Mouse (Mus musculus) neural tube, embryonic 13.5 days (tissue): ENCODE results near the gene Car8. TPM values are rescaled to one million over a fixed set of nuclear protein-coding genes. Genes with fewer than 3 reads are reported as not detected.
"Not testable (repeated sequence)": the region's sequence is repeated elsewhere in the genome, so short reads cannot be mapped to it uniquely, and the experiment has no call there.

Experiments
- ATAC-seq: fragments of 200-750 bp; cut with Nextera tagmentation; 2 replicates; pipeline ENCODE4 v1.8.0; 2017; ENCODE audit warnings: low read depth, mild to moderate bottlenecking, moderate TSS enrichment, moderate library complexity
- H3K27ac ChIP-seq: fragments of 300-500 bp; sonication (generic); replicated peaks from 2 replicates; pipeline ENCODE4 v1.5.1; 2015; ENCODE audit warnings: moderate library complexity, mild to moderate bottlenecking, inconsistent platforms
- H3K27me3 ChIP-seq: fragments of 300-500 bp; sonication (generic); 2 replicates; pipeline ENCODE4 v1.6.1; 2015; ENCODE audit warnings: mild to moderate bottlenecking, inconsistent platforms
- H3K36me3 ChIP-seq: fragments of 300-500 bp; sonication (generic); 2 replicates; pipeline ENCODE4 v1.6.1; 2015; ENCODE audit warnings: mild to moderate bottlenecking, inconsistent platforms
- H3K4me1 ChIP-seq: fragments of 300-500 bp; sonication (generic); replicated peaks from 2 replicates; pipeline ENCODE4 v1.6.1; 2015; ENCODE audit warnings: inconsistent platforms
- H3K4me2 ChIP-seq: fragments of 300-500 bp; sonication (generic); 2 replicates; pipeline ENCODE4 v1.6.1; 2015; ENCODE audit warnings: inconsistent platforms, mild to moderate bottlenecking, moderate library complexity
- H3K4me3 ChIP-seq: fragments of 300-500 bp; sonication (generic); 2 replicates; pipeline ENCODE4 v1.5.1; 2015; ENCODE audit warnings: mild to moderate bottlenecking, inconsistent platforms
- H3K9ac ChIP-seq: fragments of 300-500 bp; sonication (generic); 2 replicates; pipeline ENCODE4 v1.6.1; 2015; ENCODE audit warnings: moderate library complexity, mild to moderate bottlenecking, inconsistent platforms
- H3K9me3 ChIP-seq: fragments of 300-500 bp; sonication (generic); 2 replicates; pipeline ENCODE4 v1.6.1; 2016; ENCODE audit warnings: inconsistent platforms
- WGBS: fragments of 180-500 bp; shearing (Covaris S2); methylation state at CpG from one replicate; pipeline ENCODE4 v1.1.7; 2015; 5-methylcytosine and 5-hydroxymethylcytosine counted together
- microRNA-seq: library from miRNA; unstranded; fragments of <30 nt; microRNA quantifications from one replicate; pipeline ENCODE4, GENCODE M21; 2016
- polyA plus RNA-seq: library from polyadenylated mRNA; unstranded; fragments of >200 nt; fragmentation: Nextera tagmentation; extraction: Ambion mirVana; gene quantifications from 2 replicates; pipeline ENCODE4 v1.2.1, GENCODE M21; 2015

The Car8 gene
- polyA plus RNA-seq, 1 experiment from 2014 or later, result 1.6 TPM

GRCm38 (mm10) chr4:8101466-8101865 is 137.4 kb downstream of the Car8 start:
- H3K27me3 ChIP-seq, result no peaks in the 10 kb centered on the region; the same call in 1 of the 2 replicates
- H3K9me3 ChIP-seq, result no peaks in the 10 kb centered on the region
- no peaks in the 10 kb centered on the region for H3K36me3 ChIP-seq
- H3K27ac ChIP-seq, result no peak overlapping the region
- 80% methylated on average over 3 of the region's 3 CpGs for WGBS
- H3K4me3 ChIP-seq, result no peak overlapping the region
- peaks cover 11% of the 10 kb centered on the region for H3K4me1 ChIP-seq
- no peak overlapping the region for H3K9ac ChIP-seq
- no peak for ATAC-seq
- H3K4me2 ChIP-seq, result no peak overlapping the region

GRCm38 (mm10) chr4:8098084-8098483 is 140.8 kb downstream of the Car8 start:
- H3K4me1 ChIP-seq, result peaks cover 11% of the 10 kb centered on the region
- ATAC-seq, result peak; percentile 72

GRCm38 (mm10) chr4:8097683-8098082 is 141.2 kb downstream of the Car8 start:
- H3K27me3 ChIP-seq, result peaks cover 5% of the 10 kb centered on the region; the same call in 1 of the 2 replicates
- H3K9me3 ChIP-seq, result 0 out of 2 replicates have a peak, but pooled peaks cover 8% of the 10 kb centered on the region
- H3K4me1 ChIP-seq, result peaks cover 11% of the 10 kb centered on the region
- H3K36me3 ChIP-seq, result no peaks in the 10 kb centered on the region
- no peak overlapping the region for H3K4me2 ChIP-seq
- no peak overlapping the region for H3K27ac ChIP-seq
- 15% methylated on average over 3 of the region's 3 CpGs for WGBS
- H3K9ac ChIP-seq, result no peak overlapping the region
- peak; percentile 36; the same call in 1 of the 2 replicates for ATAC-seq
- H3K4me3 ChIP-seq, result no peak overlapping the region

More at GRCm38 (mm10) chr4:8098084-8098483, 140.8 kb downstream of the Car8 start:
- Histone ChIP-seq H3K4me2 (no peak overlapping the region), H3K9ac (no peak overlapping the region), H3K9me3 (0 out of 2 replicates have a peak, but pooled peaks cover 8% of the 10 kb centered on the region), H3K36me3 (no peaks in the 10 kb centered on the region), H3K27me3 (peaks cover 5% of the 10 kb centered on the region; the same call in 1 of the 2 replicates), H3K27ac (no peak overlapping the region), H3K4me3 (no peak overlapping the region)
- WGBS, result 12% methylated on average over 4 of the region's 4 CpGs

GRCm38 (mm10) chr4:8093566-8093965 is 145.3 kb downstream of the Car8 start:
- H3K9ac ChIP-seq, H3K36me3 ChIP-seq, H3K4me3 ChIP-seq, H3K27me3 ChIP-seq, ATAC-seq, H3K27ac ChIP-seq, H3K4me2 ChIP-seq, H3K9me3 ChIP-seq: not testable (repeated sequence)
- WGBS, result 67% methylated on average over 3 of the region's 3 CpGs
- peaks cover 11% of the 10 kb centered on the region for H3K4me1 ChIP-seq

Small RNA genes lying within 50 kb of the gene (microRNA-seq; reads per million reads assigned to microRNA genes)
- gene Gm25355, result not detected
